Mouse (Mus musculus) induced T-regulatory cell, adult 2 months (primary cell): ENCODE results near the gene Npc2.

ENCODE experiments used
- DNase-seq: peaks from one replicate; pipeline ENCODE4 v3.0.0-alpha.2; 2012; ENCODE audit warnings: low read depth

The Npc2 gene

DNA sequence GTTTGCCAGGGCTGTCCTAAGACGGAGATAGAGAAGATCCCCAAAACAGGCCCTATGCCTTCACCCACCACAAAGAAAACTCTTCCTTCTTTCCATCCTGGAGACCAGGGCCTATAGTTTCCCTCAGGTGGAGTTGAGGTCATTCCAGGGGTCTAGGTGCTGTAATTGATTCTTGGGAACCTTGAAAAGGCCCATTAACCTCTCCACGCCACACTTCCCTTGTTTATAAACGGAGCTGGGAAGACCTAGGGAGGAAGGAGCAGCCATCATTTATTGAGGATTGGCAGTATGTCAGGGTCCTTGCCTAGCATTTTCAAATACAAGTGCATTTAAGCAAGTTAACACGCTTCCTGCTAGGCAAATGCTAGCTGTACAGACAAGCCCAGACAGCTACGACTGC, 45.5 kb downstream of the Npc2 start:
- no peak for DNase-seq

- no peak for DNase-seq
These were observed 46.0 kb downstream of the Npc2 start for GRCm38 (mm10) chr12:84726986-84727385.

DNA sequence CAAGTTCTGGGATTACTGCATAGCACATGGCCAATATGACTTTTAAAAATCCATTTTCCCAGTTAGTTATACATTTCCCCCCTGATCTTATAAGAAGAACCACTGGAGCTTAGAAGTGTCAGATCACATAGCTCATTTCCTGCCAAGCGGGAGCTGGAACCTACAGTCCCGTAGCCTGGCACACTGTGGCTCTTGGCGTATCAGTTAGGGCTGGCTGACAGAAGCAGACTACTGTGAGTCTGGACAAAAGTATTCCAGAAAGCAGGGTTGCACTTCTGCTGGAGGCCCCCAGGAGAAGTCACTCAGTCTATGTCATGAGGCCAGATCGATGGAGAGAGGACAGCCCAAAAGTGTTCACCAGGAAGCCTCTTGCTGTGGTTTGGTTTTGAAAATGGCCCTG, 46.6 kb downstream of the Npc2 start:
- DNase-seq: no peak

DNA sequence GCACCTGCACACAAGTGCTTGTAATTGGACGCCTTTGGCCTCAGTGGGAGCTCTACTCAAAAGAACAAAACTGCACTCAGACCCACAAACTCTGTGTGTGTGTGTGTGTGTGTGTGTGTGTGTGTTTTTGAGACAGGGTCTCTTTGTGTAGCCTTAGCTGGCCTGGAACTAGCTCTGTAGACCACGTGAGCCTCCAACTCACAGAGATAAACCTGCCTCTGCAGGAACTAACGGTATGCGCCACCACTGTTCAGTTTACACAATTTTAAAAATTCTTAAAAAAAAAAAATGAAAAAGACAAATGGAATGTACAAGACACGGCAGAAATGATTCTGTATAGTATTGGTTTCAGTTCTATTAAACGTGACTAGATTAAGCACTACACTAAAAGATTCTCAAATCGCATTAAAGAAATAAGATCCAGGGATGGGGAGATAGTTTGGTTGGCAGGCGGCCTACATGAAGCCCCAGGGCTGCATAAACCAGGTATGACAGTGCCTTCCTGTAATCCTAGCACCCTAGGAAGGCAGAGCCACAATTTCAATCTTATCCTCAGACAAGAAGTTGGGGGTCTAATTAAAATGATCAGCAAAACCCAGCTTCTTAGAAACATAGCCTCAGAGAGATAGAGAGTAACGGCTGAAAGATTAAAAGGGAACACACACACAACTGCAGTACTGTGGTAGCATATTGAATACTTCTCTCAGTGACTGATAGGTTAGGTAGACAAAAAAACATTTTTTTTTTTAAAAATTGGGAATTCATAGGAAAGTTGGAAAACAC, 54.3 kb downstream of the Npc2 start:
- no peak for DNase-seq

DNA sequence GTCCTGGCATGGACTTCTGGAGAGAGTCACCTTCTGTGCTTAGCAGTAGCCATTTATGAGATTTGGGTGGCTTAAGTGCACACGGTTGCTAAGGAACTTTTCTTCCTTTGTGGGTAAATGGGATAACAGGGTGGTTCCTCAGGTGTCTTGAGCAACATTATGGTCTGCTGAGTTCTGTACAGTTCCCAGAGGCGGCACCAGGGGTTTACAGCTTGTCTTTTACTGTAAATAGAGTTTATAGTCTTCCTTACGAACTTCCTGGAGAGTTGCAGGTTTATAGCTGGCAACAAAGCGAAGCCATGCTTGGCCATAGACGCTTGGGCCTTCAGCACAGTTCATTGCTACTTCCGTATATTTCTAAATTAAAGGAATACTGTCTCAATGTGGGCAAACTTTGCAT, 58.4 kb downstream of the Npc2 start:
- DNase-seq: no peak

DNA sequence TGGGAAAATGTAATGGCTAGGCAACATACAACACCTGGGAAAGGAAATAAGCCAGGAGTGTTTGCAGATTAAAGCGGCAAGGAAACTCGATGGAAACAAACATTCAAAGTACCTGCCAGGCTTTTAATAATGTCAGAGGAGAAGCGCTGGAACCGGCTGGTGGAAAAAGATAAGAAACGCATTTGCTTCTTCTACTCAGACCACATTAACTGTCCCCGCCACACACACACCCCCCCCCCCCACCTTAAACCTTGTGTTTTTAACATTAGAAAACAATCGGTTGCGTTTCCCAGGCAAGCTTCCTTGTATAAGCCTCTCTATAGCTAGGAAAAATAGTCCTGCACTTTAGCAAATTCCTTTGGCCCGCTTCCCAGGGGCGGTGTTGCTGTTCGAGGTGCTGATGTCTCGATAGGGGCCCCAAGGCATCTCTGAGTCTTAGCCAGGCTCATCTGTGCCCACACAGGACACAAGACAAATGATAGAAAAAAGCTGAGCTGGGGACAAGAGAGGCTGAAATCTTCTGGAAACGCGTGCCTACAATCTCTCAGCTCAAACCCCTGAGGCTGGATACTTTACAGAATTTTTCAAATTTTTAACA, 63.0 kb downstream of the Npc2 start:
- no peak for DNase-seq

DNA sequence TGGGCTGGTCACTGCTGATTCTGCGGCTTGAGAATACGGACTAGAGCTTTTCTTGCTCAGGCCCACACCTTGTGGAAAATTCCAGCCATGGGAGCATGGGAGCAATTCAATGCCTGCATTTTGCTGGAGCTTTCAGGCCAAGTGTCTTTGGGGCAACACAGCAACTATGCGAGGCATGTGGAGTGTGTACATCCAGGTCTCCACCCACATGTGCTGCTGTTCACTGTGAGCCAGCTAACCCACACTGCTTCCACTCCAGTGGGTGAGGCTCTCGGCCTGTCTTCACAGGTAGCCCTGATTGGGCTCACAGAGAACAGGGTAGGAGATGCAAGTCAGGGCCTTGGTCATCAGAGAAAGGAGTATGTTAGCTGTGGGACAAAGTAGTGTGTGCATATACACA, 65.1 kb downstream of the Npc2 start:
- no peak for DNase-seq

- DNase-seq: no peak
These were observed 66.1 kb downstream of the Npc2 start for GRCm38 (mm10) chr12:84706886-84707285.
